Mouse (Mus musculus): Measurements from ENCODE around the gene Acsl1. TPM values are rescaled to one million over a fixed set of nuclear protein-coding genes. Genes with fewer than 3 reads are reported as not detected.

Gene Acsl1
- polyA plus RNA-seq (2016; fragmentation: Nextera tagmentation; extraction: Ambion mirVana), result 21.2 and 25.9 TPM in 2 replicates

DNA sequence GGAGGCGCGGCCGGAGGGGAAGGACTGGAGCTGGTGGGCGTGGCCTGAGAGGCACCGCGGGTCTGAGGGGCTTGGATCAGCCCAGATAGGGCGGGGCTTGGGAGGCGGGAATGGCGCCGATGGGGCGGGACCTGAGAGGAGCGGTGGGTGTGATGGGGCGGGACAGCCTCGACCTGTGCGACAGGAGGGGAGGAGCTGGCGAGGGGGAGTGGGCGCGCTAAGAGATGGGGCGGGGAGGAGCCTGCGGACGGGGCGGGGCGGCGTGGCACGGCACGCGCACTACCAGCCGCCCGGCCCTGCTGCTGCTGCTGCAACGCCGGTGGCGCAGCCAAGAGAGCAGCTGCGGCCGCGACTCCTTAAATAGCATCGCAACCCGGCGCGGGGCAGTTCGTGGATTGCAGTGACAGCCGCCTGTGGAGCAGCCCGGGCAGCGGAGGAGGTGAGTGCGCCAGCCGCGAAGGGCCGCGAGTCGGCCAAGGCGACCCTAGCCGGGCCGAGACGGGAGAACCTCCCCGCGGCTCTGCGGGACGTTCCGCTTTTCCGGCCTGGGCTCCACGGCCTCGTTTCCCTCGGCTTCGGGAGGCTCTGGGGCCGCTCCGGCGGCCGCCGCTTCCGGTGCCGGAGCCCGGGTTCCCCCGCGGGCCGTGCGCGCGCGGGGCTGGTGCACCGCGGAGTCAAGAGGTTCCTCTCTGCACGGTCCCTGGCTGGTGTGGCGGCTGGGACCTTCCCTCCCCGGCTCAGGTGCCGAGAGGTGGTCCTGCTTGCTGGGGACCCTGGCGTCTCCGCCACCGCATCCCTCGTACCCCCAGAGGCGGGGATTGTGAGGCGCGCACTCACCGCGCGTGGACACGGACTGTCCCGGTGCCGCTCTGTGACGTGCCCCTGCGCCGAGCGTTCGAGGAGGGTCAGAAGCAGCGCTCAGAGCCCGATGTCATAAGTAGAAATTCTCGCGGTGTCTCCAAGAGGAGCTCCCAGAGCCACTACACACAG is at the start of gene Acsl1:
Acsl1 (plus strand) TSS at position 246 of the 990 bp plus-strand sequence.
- no peaks in the 10 kb centered on the region for H3K9me3 ChIP-seq
- H3K27ac ChIP-seq, result peak within 1 kb of the TSS; percentile 94
- no peaks in the 10 kb centered on the region for H3K27me3 ChIP-seq (ENCODE audit: insufficient read depth, poor library complexity, severe bottlenecking)
- peak within 1 kb of the TSS; percentile 97 for H3K4me3 ChIP-seq
- peak; percentile 99 for DNase-seq (ENCODE audit: low spot score)
- H3K36me3 ChIP-seq, result no peaks in the 10 kb centered on the region
- WGBS, result under 1% methylated on average over 99 of the region's 106 CpGs
- H3K4me1 ChIP-seq, result peaks cover 15% of the 10 kb centered on the region

DNA sequence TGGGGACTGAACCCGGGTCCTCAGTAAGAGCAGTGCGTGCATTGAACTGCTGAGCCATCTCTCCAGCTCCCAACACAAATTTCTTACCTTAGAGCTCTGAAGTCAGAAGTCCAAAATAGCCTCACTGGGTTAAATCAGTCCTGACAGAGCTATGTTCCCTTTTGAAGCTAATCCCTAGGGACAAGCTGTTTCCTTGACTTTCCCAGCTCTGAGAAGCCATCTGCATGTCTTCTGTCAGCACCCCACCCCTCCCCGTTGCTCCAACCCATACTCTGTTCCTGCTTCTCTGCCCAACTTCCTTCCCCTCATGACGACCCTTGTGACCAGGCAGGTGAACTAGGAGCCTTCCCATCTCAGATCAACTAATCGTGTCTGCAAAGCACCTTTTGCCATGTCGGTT is 49.3 kb upstream of the Acsl1 start:
- Histone ChIP-seq H3K27me3 (ENCODE audit: insufficient read depth, poor library complexity, severe bottlenecking) (no peaks in the 10 kb centered on the region), H3K9me3 (no peaks in the 10 kb centered on the region), H3K36me3 (no peaks in the 10 kb centered on the region), H3K27ac (peak overlapping the region; percentile 56), H3K4me1 (peaks cover 13% of the 10 kb centered on the region; the same call in 1 of the 2 replicates), H3K4me3 (no peak overlapping the region)
- no peak for DNase-seq (ENCODE audit: low spot score)
- whole genome bisulfite sequencing, result 20% methylated on average over 6 of the region's 6 CpGs

DNA sequence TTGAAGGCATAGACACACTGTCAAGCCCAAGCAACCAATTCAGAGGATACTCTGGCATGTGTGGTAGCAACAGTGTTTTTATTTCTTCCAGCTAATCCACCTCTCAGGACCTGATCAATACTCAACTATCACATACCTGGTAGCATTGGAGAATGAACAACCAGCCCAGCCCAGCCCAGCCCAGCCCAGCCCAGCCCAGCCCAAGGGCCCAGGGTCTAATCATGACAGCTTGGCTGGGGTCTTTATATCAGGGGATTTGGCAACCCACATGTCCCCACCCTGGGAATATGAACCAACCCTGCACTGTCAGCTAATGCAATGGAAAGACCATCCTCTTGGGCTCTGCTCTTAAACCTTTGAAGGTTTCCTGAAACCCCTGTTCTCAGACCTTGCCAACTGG is 42.9 kb upstream of the Acsl1 start:
- Histone ChIP-seq H3K9me3 (no peaks in the 10 kb centered on the region), H3K4me3 (no peak overlapping the region), H3K27ac (no peak overlapping the region), H3K4me1 (no peaks in the 10 kb centered on the region), H3K36me3 (no peaks in the 10 kb centered on the region), H3K27me3 (ENCODE audit: insufficient read depth, poor library complexity, severe bottlenecking) (no peaks in the 10 kb centered on the region)
- no peak for DNase-seq (ENCODE audit: low spot score)

DNA sequence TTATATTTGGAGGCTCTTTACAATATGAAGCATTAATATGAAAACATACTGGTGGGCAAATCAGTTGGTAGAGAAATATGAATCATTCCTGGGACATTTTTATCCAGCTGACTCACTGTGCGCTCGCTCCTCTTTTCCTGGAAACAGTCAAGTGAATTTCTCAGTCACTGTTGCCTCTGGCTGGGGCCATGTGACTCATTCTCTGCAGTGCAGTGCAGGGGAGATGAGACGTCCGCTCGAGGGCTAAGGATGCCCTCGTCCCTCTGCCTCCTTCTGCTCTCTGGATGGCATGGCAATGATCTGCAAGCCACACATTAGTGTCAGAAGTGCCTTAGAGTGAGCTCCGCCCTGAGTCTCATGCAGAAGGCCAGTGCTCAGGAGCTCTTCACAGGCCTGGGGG is 41.0 kb upstream of the Acsl1 start:
- H3K9me3 ChIP-seq, result no peaks in the 10 kb centered on the region
- 61% methylated on average over 7 of the region's 7 CpGs for WGBS
- H3K36me3 ChIP-seq, result no peaks in the 10 kb centered on the region
- H3K4me1 ChIP-seq, result no peaks in the 10 kb centered on the region
- DNase-seq (ENCODE audit: low spot score), result no peak
- no peaks in the 10 kb centered on the region for H3K27me3 ChIP-seq (ENCODE audit: insufficient read depth, poor library complexity, severe bottlenecking)
- no peak overlapping the region for H3K4me3 ChIP-seq
- no peak overlapping the region for H3K27ac ChIP-seq

DNA sequence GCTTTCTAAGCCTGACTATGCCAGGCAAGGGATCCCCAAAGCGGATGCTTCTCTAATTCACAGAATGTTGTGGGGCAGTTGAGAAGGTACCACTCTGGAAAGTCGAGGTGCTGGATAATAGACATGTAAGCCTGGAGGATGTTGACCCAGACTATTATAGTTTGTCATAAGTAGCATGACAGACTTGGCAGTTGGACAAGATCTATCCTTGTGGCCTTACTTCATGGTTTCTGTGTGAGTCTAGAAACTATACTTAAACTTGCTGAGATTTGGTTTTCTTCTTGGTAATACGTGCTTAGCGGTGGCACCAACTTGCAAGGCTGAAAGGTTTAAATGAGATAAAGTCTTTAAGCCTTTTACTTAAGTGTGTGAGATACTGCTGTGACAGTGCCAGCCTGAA is 38.9 kb upstream of the Acsl1 start:
- Histone ChIP-seq H3K27ac (no peak overlapping the region), H3K36me3 (no peaks in the 10 kb centered on the region), H3K4me3 (no peak overlapping the region), H3K9me3 (no peaks in the 10 kb centered on the region), H3K4me1 (no peaks in the 10 kb centered on the region), H3K27me3 (ENCODE audit: insufficient read depth, poor library complexity, severe bottlenecking) (no peaks in the 10 kb centered on the region)
- 76% methylated on average over 4 of the region's 4 CpGs for WGBS
- DNase-seq (ENCODE audit: low spot score), result no peak

DNA sequence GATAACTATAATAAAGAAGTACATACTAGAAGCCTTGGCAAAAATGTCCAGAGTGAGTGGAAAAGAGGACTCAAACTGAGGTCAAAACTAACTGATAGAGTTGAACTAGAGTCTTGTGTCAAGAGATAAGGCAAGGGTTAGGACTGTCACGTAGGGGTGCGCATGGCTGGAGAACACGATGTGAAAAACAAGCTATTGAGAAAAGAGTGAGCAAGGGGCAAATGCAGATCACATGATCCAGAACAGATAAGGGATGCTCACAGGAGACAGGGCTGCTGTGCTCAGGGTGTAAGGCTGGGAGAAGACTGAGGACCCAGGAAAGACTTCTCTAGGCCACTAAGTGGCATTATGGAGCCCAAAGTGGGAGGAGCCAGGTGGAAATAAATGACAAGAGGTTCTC is 38.3 kb upstream of the Acsl1 start:
- no peak for DNase-seq (ENCODE audit: low spot score)
- WGBS, result 85% methylated on average over 3 of the region's 3 CpGs

DNA sequence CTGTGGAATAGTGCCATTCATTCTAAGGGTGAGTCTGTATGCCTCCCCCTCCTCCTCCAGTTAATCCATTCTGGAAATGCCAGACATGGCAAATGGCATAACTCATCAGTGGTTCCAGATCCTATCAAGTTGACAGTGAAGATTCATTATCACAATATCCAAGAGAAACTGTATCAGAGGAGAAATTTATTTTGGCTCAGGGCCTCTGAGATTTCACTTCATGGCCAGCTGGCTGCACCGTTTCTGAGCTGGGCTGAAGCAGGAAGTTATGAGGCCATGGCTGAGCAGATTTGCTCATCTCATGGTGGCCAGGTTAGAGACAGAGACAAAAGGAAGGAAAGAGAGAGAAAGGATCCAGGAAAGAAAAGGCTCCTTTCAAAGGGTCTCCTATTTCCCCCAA is 37.2 kb upstream of the Acsl1 start:
- Histone ChIP-seq H3K36me3 (no peaks in the 10 kb centered on the region), H3K4me1 (no peaks in the 10 kb centered on the region), H3K9me3 (no peaks in the 10 kb centered on the region), H3K4me3 (no peak overlapping the region), H3K27me3 (ENCODE audit: insufficient read depth, poor library complexity, severe bottlenecking) (no peaks in the 10 kb centered on the region), H3K27ac (no peak overlapping the region)
- DNase-seq (ENCODE audit: low spot score), result no peak
- WGBS, result 50% methylated on average over 1 of the region's 1 CpGs

More for the DNA sequence above, 38.3 kb upstream of the Acsl1 start:
- Histone ChIP-seq H3K36me3 (no peaks in the 10 kb centered on the region), H3K27ac (no peak overlapping the region), H3K4me1 (no peaks in the 10 kb centered on the region), H3K4me3 (no peak overlapping the region), H3K27me3 (ENCODE audit: insufficient read depth, poor library complexity, severe bottlenecking) (no peaks in the 10 kb centered on the region), H3K9me3 (no peaks in the 10 kb centered on the region)

DNA sequence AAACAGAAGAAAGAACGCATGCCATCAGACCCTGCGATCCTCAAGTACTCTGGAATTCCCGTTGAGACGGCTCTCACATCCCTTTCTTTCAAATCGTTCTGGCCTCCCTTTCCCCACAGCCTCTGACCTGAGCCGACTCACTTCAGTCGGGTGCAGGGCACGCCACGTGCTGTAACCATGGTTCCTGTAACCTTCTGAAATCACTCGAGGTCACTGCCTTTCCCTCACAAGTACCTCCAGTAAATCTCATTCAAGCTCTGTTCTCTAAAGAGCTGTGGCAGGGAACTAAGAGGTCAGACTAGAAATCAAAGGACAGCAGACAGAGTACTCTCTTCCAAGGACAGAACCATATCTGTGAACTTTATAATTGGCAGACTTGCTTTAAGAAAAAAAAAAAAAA is 32.3 kb upstream of the Acsl1 start:
- H3K36me3 ChIP-seq, result no peaks in the 10 kb centered on the region
- H3K9me3 ChIP-seq, result no peaks in the 10 kb centered on the region
- DNase-seq (ENCODE audit: low spot score), result no peak
- no peaks in the 10 kb centered on the region for H3K27me3 ChIP-seq (ENCODE audit: insufficient read depth, poor library complexity, severe bottlenecking)
- H3K4me3 ChIP-seq, result no peak overlapping the region
- WGBS, result 64% methylated on average over 10 of the region's 10 CpGs
- H3K4me1 ChIP-seq, result no peaks in the 10 kb centered on the region
- H3K27ac ChIP-seq, result no peak overlapping the region

DNA sequence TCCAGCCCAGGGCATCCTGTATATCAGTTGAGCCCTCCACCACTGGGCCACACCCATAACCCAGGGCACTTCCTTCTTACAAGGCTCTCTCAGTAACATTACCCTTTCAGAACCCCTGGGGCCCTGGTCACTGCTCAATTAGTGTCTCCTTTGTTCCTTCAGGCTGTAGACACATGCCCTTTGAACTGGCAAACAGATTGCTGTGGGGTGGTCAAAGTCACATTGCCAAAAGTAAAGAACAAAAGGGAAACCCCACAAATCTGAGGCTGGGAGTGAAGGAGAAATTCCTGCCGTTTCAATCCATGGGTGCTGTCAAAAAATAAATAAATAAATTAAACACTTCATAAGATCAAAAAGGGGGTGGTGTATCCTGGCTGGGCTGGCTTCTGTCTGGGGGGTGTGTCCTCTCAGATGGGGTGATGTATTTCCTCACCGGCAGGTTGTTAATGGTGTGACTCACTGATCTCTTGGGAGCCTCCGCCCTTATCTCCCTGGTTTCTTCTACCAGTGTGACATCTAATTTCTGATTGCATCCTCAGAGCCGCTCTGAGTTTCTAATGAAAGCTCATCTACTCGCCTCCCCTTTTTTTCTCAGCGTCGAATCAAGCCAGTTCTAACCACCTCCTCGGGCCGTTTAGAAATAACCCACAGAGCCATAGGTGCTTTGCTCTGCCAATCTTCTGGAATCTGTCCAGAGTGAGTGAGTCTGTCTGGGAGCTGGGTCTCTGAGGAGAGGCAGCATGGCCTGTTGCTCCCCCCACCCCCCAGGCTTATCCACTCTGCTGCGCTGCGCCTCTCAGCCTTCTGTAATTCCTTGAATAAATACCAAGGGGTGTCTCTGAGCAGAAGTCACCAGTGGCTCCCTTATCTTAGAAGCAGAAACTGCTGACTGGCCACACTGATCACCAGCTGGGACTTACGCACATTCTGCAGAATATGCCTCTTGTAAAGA is 24.6 kb upstream of the Acsl1 start:
- no peak for DNase-seq (ENCODE audit: low spot score)
- peaks cover 11% of the 10 kb centered on the region for H3K4me1 ChIP-seq
- 0 out of 2 replicates have a peak, but pooled peaks cover 4% of the 10 kb centered on the region for H3K27me3 ChIP-seq (ENCODE audit: insufficient read depth, poor library complexity, severe bottlenecking)
- H3K9me3 ChIP-seq, result no peaks in the 10 kb centered on the region
- peak overlapping the region; percentile 52; the same call in 1 of the 2 replicates for H3K27ac ChIP-seq
- peak overlapping the region; percentile 31 for H3K4me3 ChIP-seq
- no peaks in the 10 kb centered on the region for H3K36me3 ChIP-seq
- WGBS, result 13% methylated on average over 12 of the region's 12 CpGs

DNA sequence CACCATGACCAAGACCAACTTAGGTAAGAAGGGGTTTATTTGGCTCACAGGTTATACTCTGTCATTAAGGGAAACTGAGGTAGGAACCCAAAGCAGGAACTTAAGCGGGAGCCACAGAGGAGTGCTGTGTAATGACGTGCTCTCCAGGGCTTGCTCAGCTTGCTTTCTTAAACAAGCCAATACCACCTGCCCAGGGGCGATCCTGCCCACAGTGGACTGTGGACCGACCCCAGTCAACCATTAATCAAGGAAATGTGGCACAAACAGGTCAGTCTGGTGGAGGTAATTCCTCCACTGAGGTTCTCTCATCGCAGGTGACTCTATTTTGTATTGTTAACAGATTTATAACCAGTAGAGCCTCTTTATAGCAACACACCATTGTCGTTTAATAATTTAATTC is 23.5 kb upstream of the Acsl1 start:
- no peak for DNase-seq (ENCODE audit: low spot score)
- Histone ChIP-seq H3K9me3 (no peaks in the 10 kb centered on the region), H3K36me3 (no peaks in the 10 kb centered on the region), H3K27me3 (ENCODE audit: insufficient read depth, poor library complexity, severe bottlenecking) (0 out of 2 replicates have a peak, but pooled peaks cover 4% of the 10 kb centered on the region), H3K27ac (no peak overlapping the region), H3K4me3 (no peak overlapping the region), H3K4me1 (peaks cover 11% of the 10 kb centered on the region)
- WGBS, result 76% methylated on average over 6 of the region's 6 CpGs

DNA sequence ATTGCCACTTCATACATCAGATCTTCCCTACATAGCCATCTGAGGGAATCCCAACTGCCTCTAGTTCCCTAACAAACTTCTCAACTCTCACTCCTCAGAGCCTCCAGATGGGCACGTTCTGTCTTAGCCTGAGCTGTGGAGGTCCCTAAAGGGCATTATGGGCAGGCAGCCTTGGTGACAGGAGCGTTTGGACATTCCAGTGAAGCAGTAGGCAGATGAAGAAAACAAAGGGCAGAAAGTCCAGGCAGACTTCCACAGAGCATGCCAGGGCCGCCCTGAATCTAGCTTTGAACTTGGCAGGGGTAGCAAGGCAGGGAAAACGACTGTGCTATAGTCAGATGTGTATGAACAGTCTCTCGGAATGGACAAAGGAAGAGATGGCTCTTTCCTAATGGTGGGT is 22.2 kb upstream of the Acsl1 start:
- no peak for DNase-seq (ENCODE audit: low spot score)
- H3K4me3 ChIP-seq, result no peak overlapping the region
- WGBS, result 76% methylated on average over 5 of the region's 5 CpGs
- no peak overlapping the region for H3K27ac ChIP-seq
- H3K9me3 ChIP-seq, result no peaks in the 10 kb centered on the region
- H3K4me1 ChIP-seq, result peaks cover 11% of the 10 kb centered on the region
- 0 out of 2 replicates have a peak, but pooled peaks cover 4% of the 10 kb centered on the region for H3K27me3 ChIP-seq (ENCODE audit: insufficient read depth, poor library complexity, severe bottlenecking)
- no peaks in the 10 kb centered on the region for H3K36me3 ChIP-seq

DNA sequence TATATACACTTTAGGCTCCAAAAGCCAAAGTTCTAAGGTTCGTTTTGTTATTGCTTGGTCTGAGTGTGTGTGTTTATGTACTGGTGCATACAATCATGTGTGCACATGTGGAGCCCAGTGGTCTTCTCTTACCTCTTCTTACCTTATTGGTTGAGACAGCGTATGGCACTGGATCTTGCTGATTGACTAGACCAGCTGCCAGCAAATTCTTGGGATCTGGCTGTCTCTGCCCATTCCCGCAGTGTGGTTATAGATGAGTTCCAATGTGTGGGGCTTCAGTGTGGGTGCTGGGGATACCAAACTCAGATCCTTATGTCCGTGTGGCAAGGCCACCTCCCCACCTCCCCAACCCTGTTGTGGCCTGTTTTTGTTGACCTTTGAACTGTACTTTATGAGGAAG is 21.8 kb upstream of the Acsl1 start:
- Histone ChIP-seq H3K4me1 (peaks cover 11% of the 10 kb centered on the region), H3K4me3 (no peak overlapping the region), H3K9me3 (0 out of 2 replicates have a peak, but pooled peaks cover under 1% of the 10 kb centered on the region), H3K27ac (no peak overlapping the region), H3K27me3 (ENCODE audit: insufficient read depth, poor library complexity, severe bottlenecking) (0 out of 2 replicates have a peak, but pooled peaks cover 4% of the 10 kb centered on the region), H3K36me3 (no peaks in the 10 kb centered on the region)
- no peak for DNase-seq (ENCODE audit: low spot score)
- WGBS, result 87% methylated on average over 4 of the region's 4 CpGs

Data from heart, embryonic 10.5 days (tissue).